Mouse (Mus musculus): ENCODE measurements around the gene Sec61a2. TPM values are rescaled to one million over a fixed set of nuclear protein-coding genes. Genes with fewer than 3 reads are reported as not detected.

The Sec61a2 gene
- polyA plus RNA-seq (2014; fragmentation: Illumina TruSeq; extraction: RNeasy Lipid Tissue Mini Kit (QIAGEN cat#74804); ENCODE audit: insufficient read depth, low read depth, low replicate concordance), result 7.3 TPM

GRCm38 (mm10) chr2:5894843-5895570, at the start of gene Sec61a2:
TSS of gene Sec61a2 (minus strand) at chr2:5895432.

DNA sequence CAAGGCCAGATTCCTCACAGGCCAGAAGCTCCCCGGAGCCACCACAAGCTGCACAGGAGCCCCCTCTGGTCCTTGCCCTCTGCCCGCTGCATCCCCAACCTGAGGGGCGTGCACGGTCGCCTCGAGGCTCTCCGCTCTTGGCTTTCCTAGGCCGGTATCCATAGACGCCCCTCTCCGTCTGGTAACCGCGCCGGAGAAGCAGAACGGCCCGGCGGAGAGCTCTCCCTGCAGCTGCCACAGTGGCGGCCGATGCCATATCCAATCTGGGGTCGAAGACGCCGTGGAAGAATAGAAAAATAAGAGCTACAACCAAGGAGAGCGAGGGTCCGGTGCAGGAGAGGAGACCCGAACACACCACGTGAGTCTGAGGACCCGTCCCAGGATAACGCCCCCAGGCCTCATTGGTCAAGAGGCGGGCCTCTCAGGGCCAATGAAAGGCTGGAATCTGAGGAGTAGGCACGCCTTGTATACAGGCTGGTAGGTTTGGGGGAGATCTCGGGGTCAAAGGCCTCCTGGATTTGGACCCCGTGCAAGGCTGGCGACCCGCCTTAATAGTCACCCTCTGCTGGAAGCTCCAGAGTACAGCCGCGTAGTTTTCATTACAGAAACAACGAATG, 47.3 kb upstream of the Sec61a2 start, which contains the start of gene Dhtkd1:
Gene Dhtkd1 (minus strand): TSS at position 377 of the 617 bp plus-strand sequence.

DNA sequence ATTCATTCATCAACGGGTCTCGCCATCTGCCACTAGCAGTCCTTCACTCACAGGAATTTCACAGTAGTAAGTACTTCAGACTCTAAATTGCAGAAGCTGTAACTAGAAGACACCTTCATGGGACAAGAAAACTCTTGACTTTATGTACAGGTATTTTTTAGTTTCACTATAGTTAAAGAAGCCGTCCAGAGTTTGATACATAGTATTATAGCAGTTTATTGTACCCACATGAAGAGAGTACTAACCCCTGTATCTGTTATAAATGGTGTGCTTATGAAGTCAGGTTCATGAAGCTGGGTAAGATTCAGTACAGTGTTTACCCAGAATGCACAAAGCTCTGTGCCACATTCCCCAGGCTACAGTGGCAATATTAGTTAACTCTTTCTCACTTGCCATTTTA, 32.4 kb downstream of the Sec61a2 start, which contains the start of gene Gm13199:
Gene Gm13199 (minus strand): TSS at position 101 of the 400 bp plus-strand sequence.

GRCm38 (mm10) chr2:5844873-5845631, 50.2 kb downstream of the Sec61a2 start, which contains the start of the genes Nudt5 and Cdc123:
TSS of gene Nudt5 (plus strand) at chr2:5845019.
TSS of gene Cdc123 (minus strand) at chr2:5845164.

Other genes with a start within 250 kb of the Sec61a2 start
- 1.9 TPM for gene Camk1d, start 180.9 kb downstream of the Sec61a2 start, polyA plus RNA-seq (2014; fragmentation: Illumina TruSeq; extraction: RNeasy Lipid Tissue Mini Kit (QIAGEN cat#74804); ENCODE audit: insufficient read depth, low read depth, low replicate concordance)
- 16.7 TPM for gene Nudt5, start 50.4 kb downstream of the Sec61a2 start, polyA plus RNA-seq (2014; fragmentation: Illumina TruSeq; extraction: RNeasy Lipid Tissue Mini Kit (QIAGEN cat#74804); ENCODE audit: insufficient read depth, low read depth, low replicate concordance)
- 65.8 TPM for gene Cdc123, start 50.3 kb downstream of the Sec61a2 start, polyA plus RNA-seq (2014; fragmentation: Illumina TruSeq; extraction: RNeasy Lipid Tissue Mini Kit (QIAGEN cat#74804); ENCODE audit: insufficient read depth, low read depth, low replicate concordance)
- gene Gm13199, start 32.5 kb downstream of the Sec61a2 start, polyA plus RNA-seq (2014; fragmentation: Illumina TruSeq; extraction: RNeasy Lipid Tissue Mini Kit (QIAGEN cat#74804); ENCODE audit: insufficient read depth, low read depth, low replicate concordance), result 0.49 TPM
- 0.31 TPM for gene Dhtkd1, start 47.4 kb upstream of the Sec61a2 start, polyA plus RNA-seq (2014; fragmentation: Illumina TruSeq; extraction: RNeasy Lipid Tissue Mini Kit (QIAGEN cat#74804); ENCODE audit: insufficient read depth, low read depth, low replicate concordance)
- gene Upf2, start 56.0 kb upstream of the Sec61a2 start, polyA plus RNA-seq (2014; fragmentation: Illumina TruSeq; extraction: RNeasy Lipid Tissue Mini Kit (QIAGEN cat#74804); ENCODE audit: insufficient read depth, low read depth, low replicate concordance), result 11.1 TPM
- gene Proser2, start 234.8 kb upstream of the Sec61a2 start, polyA plus RNA-seq (2014; fragmentation: Illumina TruSeq; extraction: RNeasy Lipid Tissue Mini Kit (QIAGEN cat#74804); ENCODE audit: insufficient read depth, low read depth, low replicate concordance), result 3.6 TPM